Mouse (Mus musculus): ENCODE results near the gene Gm20518. TPM values are rescaled to one million over a fixed set of nuclear protein-coding genes. Genes with fewer than 3 reads are reported as not detected.

Gm20518 gene
- polyA plus RNA-seq, 1 experiment: 0.07 TPM

DNA sequence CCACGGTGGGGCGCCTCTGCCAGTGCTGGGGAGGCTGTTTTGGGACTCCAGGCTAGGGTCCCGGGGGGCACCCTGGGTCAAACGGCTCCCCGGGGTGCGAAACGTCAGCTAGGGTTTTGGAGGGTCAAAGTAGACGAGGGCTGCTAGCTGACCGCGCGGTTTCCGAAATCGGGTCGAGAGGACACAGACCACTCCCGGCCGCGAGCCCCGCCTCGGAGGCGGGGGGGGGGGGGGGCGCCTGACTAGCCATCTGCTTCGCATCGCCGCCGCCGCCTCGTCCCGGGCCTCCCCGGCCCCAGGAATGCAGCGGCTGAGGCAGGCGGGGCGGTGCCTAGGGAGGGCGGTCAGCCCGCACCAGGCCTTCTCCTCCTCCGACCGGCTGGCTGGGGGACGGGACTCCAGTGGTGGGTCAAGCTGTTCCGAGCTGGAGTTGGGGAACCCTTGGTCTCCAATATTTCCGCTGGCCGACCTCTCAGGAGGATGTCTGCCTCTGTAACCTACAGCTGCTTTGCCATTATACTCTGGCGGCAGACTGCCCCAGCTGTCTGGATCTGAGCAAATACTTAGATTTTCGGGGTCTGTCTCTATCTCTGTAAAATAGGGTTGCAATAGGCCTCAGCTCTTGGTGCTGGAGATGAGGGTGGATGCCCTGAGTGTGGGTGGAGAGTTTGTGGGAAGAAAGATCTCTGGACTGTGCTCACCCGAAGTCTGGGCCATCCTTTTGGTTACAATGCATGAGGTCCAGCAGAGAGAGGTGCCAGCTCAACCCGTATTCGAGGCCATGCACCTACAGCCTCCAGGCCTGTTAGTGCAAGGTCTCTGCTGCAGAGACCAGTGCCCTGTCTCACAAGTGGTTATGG is 92.9 kb downstream of the Gm20518 start:
- Histone ChIP-seq H3K9me3 (ENCODE audit: control insufficient read depth, low read length) (peaks cover 22% of the 10 kb centered on the region), H3K27me3 (ENCODE audit: control insufficient read depth) (peaks cover 93% of the 10 kb centered on the region), H3K36me3 (ENCODE audit: control insufficient read depth) (no peaks in the 10 kb centered on the region; the same call in 1 of the 2 replicates), H3K4me1 (ENCODE audit: control insufficient read depth) (peaks cover 7% of the 10 kb centered on the region), H3K4me3 (replicated peaks) (no peak overlapping the region)
- no peak for TF ChIP-seq TAL1 (IDR thresholded peaks at IDR 0.05; ENCODE audit: low read length)
- no peak for TF ChIP-seq GATA1 (IDR thresholded peaks at IDR 0.05; ENCODE audit: low read length)

- H3K27me3 ChIP-seq (ENCODE audit: control insufficient read depth): peaks cover 86% of the 10 kb centered on the region
- peaks cover 2% of the 10 kb centered on the region for H3K4me1 ChIP-seq (ENCODE audit: control insufficient read depth)
- H3K9me3 ChIP-seq (ENCODE audit: control insufficient read depth, low read length): peaks cover 15% of the 10 kb centered on the region
- TF ChIP-seq GATA1 (IDR thresholded peaks at IDR 0.05; ENCODE audit: low read length) (no peak), TAL1 (IDR thresholded peaks at IDR 0.05; ENCODE audit: low read length) (no peak)
- no peak overlapping the region for H3K4me3 ChIP-seq (replicated peaks)
- no peaks in the 10 kb centered on the region; the same call in 1 of the 2 replicates for H3K36me3 ChIP-seq (ENCODE audit: control insufficient read depth)
Observed at GRCm38 (mm10) chr16:17797812-17798311, 93.6 kb downstream of the Gm20518 start.

DNA sequence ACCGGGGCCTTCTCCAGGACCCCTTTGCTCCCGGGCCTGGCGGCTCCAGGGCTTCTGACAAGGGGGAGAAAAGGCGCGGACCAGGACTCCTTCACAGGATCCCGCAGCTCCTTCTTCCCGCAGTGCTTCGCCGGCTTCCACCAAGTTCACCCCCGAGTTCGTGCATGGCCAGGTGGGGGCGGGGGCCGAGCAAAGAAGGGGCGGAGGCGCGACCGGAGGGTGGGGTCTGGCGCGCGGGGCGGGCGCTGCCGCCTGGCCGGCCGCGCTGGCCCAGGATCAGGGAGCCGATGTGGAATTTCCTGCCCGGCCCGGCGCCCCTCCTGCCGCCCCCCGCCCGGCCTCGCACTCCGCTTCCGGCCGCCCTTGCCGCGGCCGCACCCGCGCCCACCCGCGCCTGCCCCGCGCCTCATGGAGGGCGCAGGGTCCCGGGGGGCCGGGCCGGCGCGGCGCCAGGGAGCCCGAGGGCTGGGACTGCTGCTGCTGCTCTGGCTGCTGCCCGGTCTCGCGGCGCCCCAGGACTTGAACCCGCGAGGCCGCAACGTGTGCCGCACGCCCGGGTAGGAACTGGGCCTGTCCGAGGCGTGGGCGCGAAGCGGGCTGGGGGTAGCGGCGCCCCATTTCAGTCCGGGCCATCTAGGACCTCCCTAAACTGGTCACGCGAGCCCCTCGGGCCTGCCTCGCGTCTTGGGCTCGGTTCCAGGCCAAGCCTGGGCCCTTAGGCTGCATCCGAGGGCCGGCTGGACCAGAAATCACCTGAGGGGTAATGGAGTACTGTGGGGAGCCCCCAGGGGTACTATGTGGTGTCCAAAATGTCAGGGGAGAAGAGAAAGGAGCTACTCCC is 94.3 kb downstream of the Gm20518 start, which contains the start of gene Scarf2:
Gene Scarf2, plus strand, starts transcription at position 312 of the 841 bp plus-strand sequence.
- TF ChIP-seq GATA1 (IDR thresholded peaks at IDR 0.05; ENCODE audit: low read length) (no peak), TAL1 (IDR thresholded peaks at IDR 0.05; ENCODE audit: low read length) (no peak)
- Histone ChIP-seq H3K36me3 (ENCODE audit: control insufficient read depth) (peaks cover 5% of the 10 kb centered on the region), H3K4me1 (ENCODE audit: control insufficient read depth) (no peaks in the 10 kb centered on the region), H3K4me3 (replicated peaks) (no peak within 1 kb of the TSS), H3K27me3 (ENCODE audit: control insufficient read depth) (peaks cover 79% of the 10 kb centered on the region), H3K9me3 (ENCODE audit: control insufficient read depth, low read length) (peaks cover 8% of the 10 kb centered on the region)

- Histone ChIP-seq H3K27me3 (ENCODE audit: control insufficient read depth) (peaks cover 72% of the 10 kb centered on the region), H3K4me3 (replicated peaks) (no peak overlapping the region), H3K4me1 (ENCODE audit: control insufficient read depth) (no peaks in the 10 kb centered on the region), H3K36me3 (ENCODE audit: control insufficient read depth) (peaks cover 6% of the 10 kb centered on the region), H3K9me3 (ENCODE audit: control insufficient read depth, low read length) (peaks cover 7% of the 10 kb centered on the region)
- TF ChIP-seq GATA1 (IDR thresholded peaks at IDR 0.05; ENCODE audit: low read length) (no peak), TAL1 (IDR thresholded peaks at IDR 0.05; ENCODE audit: low read length) (no peak)
Observed at GRCm38 (mm10) chr16:17796519-17796918, 95.0 kb downstream of the Gm20518 start.

DNA sequence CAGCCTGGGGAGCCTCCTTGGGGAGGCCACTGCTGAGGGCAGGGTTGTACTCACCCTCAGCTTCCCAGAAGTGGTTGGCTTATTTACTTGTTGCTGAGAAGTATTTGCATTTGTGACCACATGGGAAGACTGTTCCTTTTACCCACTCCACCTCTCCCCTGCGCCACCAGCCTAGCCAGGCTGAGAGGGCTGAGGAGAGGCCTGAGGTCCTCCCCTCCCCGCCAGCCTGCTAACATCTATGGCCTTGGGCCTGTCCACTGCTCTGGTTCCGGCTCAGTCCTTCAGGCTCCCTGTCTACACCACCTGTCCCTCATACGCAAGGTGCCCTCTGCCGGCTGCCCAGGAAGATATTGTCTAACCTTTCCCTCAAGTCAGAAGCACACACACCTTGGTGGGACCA is 95.8 kb downstream of the Gm20518 start:
- TF ChIP-seq TAL1 (IDR thresholded peaks at IDR 0.05; ENCODE audit: low read length) (no peak), GATA1 (IDR thresholded peaks at IDR 0.05; ENCODE audit: low read length) (no peak)
- no peak overlapping the region for H3K4me3 ChIP-seq (replicated peaks)
- peaks cover 6% of the 10 kb centered on the region for H3K36me3 ChIP-seq (ENCODE audit: control insufficient read depth)
- H3K4me1 ChIP-seq (ENCODE audit: control insufficient read depth): no peaks in the 10 kb centered on the region
- peaks cover 7% of the 10 kb centered on the region for H3K9me3 ChIP-seq (ENCODE audit: control insufficient read depth, low read length)
- H3K27me3 ChIP-seq (ENCODE audit: control insufficient read depth): peaks cover 64% of the 10 kb centered on the region

DNA sequence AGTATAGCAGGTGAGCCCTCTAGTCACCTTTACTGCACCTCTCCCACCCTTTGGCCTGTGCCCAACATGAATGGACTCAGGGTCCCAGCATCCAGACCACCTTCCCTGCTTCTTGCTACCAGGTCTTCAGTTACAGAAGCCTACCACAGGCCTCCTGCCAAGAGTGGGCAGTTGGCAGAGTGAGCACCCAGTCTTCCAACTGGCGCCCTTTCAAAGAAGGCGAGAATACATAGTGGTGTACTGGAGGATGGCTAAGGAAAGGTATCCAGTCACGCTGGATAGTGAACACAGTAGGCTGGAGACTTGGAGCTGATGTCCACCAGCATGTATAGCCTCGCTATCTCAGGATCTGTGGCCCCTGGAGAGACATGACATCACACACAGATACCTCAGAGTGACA is 97.4 kb downstream of the Gm20518 start:
- H3K4me3 ChIP-seq (replicated peaks): no peak overlapping the region
- no peaks in the 10 kb centered on the region for H3K4me1 ChIP-seq (ENCODE audit: control insufficient read depth)
- H3K36me3 ChIP-seq (ENCODE audit: control insufficient read depth): peaks cover 14% of the 10 kb centered on the region
- H3K9me3 ChIP-seq (ENCODE audit: control insufficient read depth, low read length): peaks cover 7% of the 10 kb centered on the region
- no peak for TF ChIP-seq GATA1 (IDR thresholded peaks at IDR 0.05; ENCODE audit: low read length)
- no peak for TF ChIP-seq TAL1 (IDR thresholded peaks at IDR 0.05; ENCODE audit: low read length)
- H3K27me3 ChIP-seq (ENCODE audit: control insufficient read depth): peaks cover 48% of the 10 kb centered on the region

DNA sequence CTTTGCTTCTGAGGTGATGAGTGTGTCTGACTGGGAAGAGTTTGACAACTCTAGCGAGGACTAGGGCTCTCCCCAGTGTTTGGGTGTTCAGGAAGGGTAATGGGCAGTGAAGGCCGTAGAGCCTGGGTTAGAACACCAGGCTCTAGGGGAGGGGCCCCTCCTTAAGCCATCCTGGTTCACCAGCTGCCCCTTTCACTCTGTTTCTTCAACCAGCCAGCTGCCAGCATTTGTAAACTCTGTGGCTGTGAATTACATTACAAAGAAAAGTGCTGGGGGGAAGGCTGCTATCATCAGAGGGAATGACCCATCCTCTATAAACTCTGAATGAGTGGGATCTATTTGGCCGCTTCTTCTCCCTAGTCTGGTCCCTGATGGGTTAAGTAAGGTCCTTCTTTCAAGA is 98.7 kb downstream of the Gm20518 start:
- no peak for TF ChIP-seq TAL1 (IDR thresholded peaks at IDR 0.05; ENCODE audit: low read length)
- TF ChIP-seq GATA1 (IDR thresholded peaks at IDR 0.05; ENCODE audit: low read length): no peak
- Histone ChIP-seq H3K9me3 (ENCODE audit: control insufficient read depth, low read length) (peaks cover 4% of the 10 kb centered on the region), H3K4me3 (replicated peaks) (no peak overlapping the region), H3K4me1 (ENCODE audit: control insufficient read depth) (no peaks in the 10 kb centered on the region), H3K27me3 (ENCODE audit: control insufficient read depth) (peaks cover 34% of the 10 kb centered on the region), H3K36me3 (ENCODE audit: control insufficient read depth) (peaks cover 15% of the 10 kb centered on the region)

DNA sequence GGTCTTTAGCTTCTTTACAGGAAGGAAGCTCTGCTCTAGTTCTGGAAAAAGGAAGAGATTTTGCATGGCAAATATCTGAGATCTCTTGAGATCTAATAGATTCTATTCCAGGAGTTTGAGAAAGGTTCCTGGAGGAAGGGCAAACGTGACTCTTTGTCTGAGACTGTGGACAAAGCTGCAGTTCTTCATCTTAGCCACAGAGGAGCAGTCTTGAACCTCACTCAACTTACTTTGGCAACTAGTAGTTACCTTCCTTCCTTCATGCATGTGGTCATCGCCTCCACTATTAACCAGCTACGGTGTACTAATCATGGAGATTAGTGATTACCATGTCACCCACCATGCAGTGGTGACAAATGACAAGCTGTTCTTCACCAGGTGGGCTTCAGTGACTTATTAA is 106.1 kb downstream of the Gm20518 start:
- TF ChIP-seq GATA1 (IDR thresholded peaks at IDR 0.05; ENCODE audit: low read length) (no peak), TAL1 (IDR thresholded peaks at IDR 0.05; ENCODE audit: low read length) (no peak)
- Histone ChIP-seq H3K27me3 (ENCODE audit: control insufficient read depth) (no peaks in the 10 kb centered on the region), H3K4me3 (replicated peaks) (no peak overlapping the region), H3K4me1 (ENCODE audit: control insufficient read depth) (no peaks in the 10 kb centered on the region), H3K36me3 (ENCODE audit: control insufficient read depth) (peaks cover 17% of the 10 kb centered on the region), H3K9me3 (ENCODE audit: control insufficient read depth, low read length) (no peaks in the 10 kb centered on the region)

Other genes with a start within 250 kb of the Gm20518 start
- gene Ccdc74a, start 245.2 kb downstream of the Gm20518 start, polyA plus RNA-seq (2012): 1.4 and 1.5 TPM in 2 replicates
- 7.7 and 8.2 TPM in 2 replicates for gene Med15, start 158.8 kb downstream of the Gm20518 start, polyA plus RNA-seq (2012)
- 0.22 and 1.5 TPM in 2 replicates for gene Klhl22, start 132.1 kb downstream of the Gm20518 start, polyA plus RNA-seq (2012)
- 0.03 TPM in 1 of 2 replicates, not detected in the other for gene Scarf2, start 94.4 kb downstream of the Gm20518 start, polyA plus RNA-seq (2012)
- not detected in 2 replicates for gene B830017H08Rik, start 58.5 kb downstream of the Gm20518 start, polyA plus RNA-seq (2012)
- 0.44 and 0.70 TPM in 2 replicates for gene Car15, start 53.3 kb downstream of the Gm20518 start, polyA plus RNA-seq (2012)
- not detected in 2 replicates for gene Tssk1, start 2.6 kb upstream of the Gm20518 start, polyA plus RNA-seq (2012)
- 0.68 and 1.1 TPM in 2 replicates for gene Dgcr2, start 6.9 kb upstream of the Gm20518 start, polyA plus RNA-seq (2012)
- not detected in 2 replicates for gene Tssk2, start 7.0 kb upstream of the Gm20518 start, polyA plus RNA-seq (2012)
- 2.0 and 2.1 TPM in 2 replicates for gene Ess2, start 19.7 kb upstream of the Gm20518 start, polyA plus RNA-seq (2012)
- 0.04 TPM in 1 of 2 replicates, not detected in the other for gene Gsc2, start 23.4 kb upstream of the Gm20518 start, polyA plus RNA-seq (2012)
- gene Slc25a1, start 36.5 kb upstream of the Gm20518 start, polyA plus RNA-seq (2012): 5.4 and 5.9 TPM in 2 replicates
- not detected in 2 replicates for gene Vpreb2, start 88.8 kb upstream of the Gm20518 start, polyA plus RNA-seq (2012)
- 0.66 and 1.0 TPM in 2 replicates for gene Dgcr6, start 161.2 kb upstream of the Gm20518 start, polyA plus RNA-seq (2012)
- 0.06 and 0.20 TPM in 2 replicates for gene Prodh, start 198.5 kb upstream of the Gm20518 start, polyA plus RNA-seq (2012)
- gene Rtn4r, start 236.0 kb upstream of the Gm20518 start, polyA plus RNA-seq (2012): 0.02 TPM in 1 of 2 replicates, not detected in the other

Data from erythroblast, embryonic 14.5 days (primary cell).